Mouse (Mus musculus) megakaryocyte, embryonic 14.5 days (primary cell): ENCODE data around the gene Picalm.

Source experiments
- FLI1 ChIP-seq: IDR thresholded peaks from 2 replicates; pipeline ENCODE4 v1.6.1; 2012; ENCODE audit warnings: low read length, inconsistent platforms, mixed read lengths
- GATA1 ChIP-seq: IDR thresholded peaks from 3 replicates; pipeline ENCODE4 v1.6.1; 2012; ENCODE audit warnings: mixed read lengths, low read length, inconsistent platforms, borderline replicate concordance

DNA sequence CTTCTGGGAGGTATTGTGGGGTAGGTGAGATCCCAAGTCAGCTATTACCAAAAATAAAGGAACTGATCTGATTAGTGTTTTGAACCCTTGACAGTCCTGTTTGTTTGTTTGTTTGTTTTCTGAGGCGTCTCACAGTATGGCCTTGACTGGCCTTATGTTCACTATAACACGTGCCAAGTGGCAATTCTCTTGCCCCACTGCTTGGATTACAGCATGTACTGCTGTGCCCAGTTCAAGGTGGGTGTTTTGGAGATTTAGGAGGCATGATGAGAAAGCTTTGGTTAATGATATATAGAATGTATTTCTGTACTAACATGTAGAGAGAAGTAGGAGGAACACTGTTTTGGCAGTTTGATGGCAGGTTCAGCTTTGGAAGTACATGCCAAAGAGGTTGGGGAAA is 28.0 kb downstream of the Picalm start:
- TF ChIP-seq GATA1 (no peak), FLI1 (no peak)
